Mouse (Mus musculus): ENCODE results near the gene G3bp1. TPM values are rescaled to one million over a fixed set of nuclear protein-coding genes. Genes with fewer than 3 reads are reported as not detected.
A peak's percentile ranks its signal among the peaks of the same experiment; 100 is the strongest.

G3bp1 gene
- polyA plus RNA-seq, 2 experiments: 27.7 to 58.4 TPM

DNA sequence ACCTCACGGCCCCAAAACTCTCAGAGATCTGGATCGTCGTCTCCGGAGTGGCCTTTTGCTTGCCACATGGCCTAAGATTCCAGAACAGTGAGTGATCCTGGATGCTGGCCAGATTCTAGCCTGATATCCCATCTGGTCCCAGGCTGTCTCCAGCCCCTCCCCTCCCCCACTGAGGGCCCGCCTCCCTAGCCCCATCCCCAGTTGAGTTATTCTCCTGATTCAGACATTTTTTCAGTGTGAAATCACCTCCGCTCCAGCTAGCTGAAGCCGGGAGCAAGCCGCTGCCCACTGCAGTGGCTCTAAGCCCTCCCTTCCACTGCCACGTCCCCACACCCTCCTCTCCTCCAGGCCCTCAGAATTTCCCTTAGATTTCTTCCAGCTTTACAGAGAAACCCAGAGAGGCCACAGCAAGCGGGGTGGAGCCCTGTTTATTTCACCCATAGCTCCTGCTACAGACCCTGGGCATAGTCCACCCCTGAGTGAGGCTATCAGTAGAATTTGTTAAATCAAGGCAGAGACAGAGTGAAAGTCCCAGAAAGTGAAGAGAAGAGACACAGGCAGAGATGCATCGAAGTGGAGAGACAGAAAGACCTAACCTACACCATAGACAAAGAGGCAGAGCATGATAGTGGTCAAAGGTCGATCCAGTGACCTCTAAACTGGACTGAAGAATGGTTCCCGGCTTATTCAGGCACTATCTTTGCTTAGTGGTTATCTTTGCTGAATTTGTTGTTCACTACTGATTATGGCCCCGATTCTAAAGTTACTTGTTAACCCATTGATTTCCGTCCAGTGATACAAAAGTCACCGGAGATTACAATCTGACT is 41.1 kb upstream of the G3bp1 start:
- H3K9ac ChIP-seq (replicated peaks): no peak overlapping the region
- no peaks in the 10 kb centered on the region for H3K27me3 ChIP-seq (ENCODE audit: control insufficient read depth, insufficient read depth, low read length)
- H3K4me2 ChIP-seq (ENCODE audit: low read depth): no peak overlapping the region
- H3K4me3 ChIP-seq (ENCODE audit: insufficient read depth in 1 of 2, low read depth in 2 of 2, low read length in 2 of 2): no peak overlapping the region
- ATAC-seq (ENCODE audit: insufficient read depth) (peak; percentile 52; the same call in 1 of the 2 replicates), DNase-seq (ENCODE audit: low read depth in 3 of 3, low spot score in 3 of 3) (no peak)
- peak overlapping the region; percentile 3; the same call in 1 of the 2 replicates for H3K27ac ChIP-seq
- peaks cover 0 to 12% of the 10 kb centered on the region in 2 experiments; a peak in 2 of 4 replicates for H3K4me1 ChIP-seq (replicated peaks; ENCODE audit: control insufficient read depth in 2 of 2, insufficient read depth in 2 of 2, low read length in 1 of 2)
- no peak for TF ChIP-seq CTCF (IDR thresholded peaks at IDR 0.05; ENCODE audit: low read depth)
- TF ChIP-seq EP300 (IDR thresholded peaks at IDR 0.05; ENCODE audit: low read depth): no peak
- no peaks in the 10 kb centered on the region for H3K36me3 ChIP-seq (replicated peaks; ENCODE audit: control insufficient read depth, insufficient read depth, low read depth)
- WGBS (ENCODE audit: insufficient replicate concordance): 39% methylated on average over 16 of the region's 16 CpGs
- no peaks in the 10 kb centered on the region for H3K9me3 ChIP-seq (ENCODE audit: control insufficient read depth, low read length)

GRCm38 (mm10) chr11:55429973-55430372 is 39.5 kb upstream of the G3bp1 start:
- Histone ChIP-seq H3K4me3 (ENCODE audit: insufficient read depth in 1 of 2, low read depth in 2 of 2, low read length in 2 of 2) (no peak overlapping the region), H3K4me2 (ENCODE audit: low read depth) (no peak overlapping the region), H3K27me3 (ENCODE audit: control insufficient read depth, insufficient read depth, low read length) (no peaks in the 10 kb centered on the region), H3K9me3 (ENCODE audit: control insufficient read depth, low read length) (no peaks in the 10 kb centered on the region), H3K36me3 (replicated peaks; ENCODE audit: control insufficient read depth, insufficient read depth, low read depth) (no peaks in the 10 kb centered on the region), H3K9ac (replicated peaks) (no peak overlapping the region), H3K27ac (no peak overlapping the region), H3K4me1 (replicated peaks; ENCODE audit: control insufficient read depth in 2 of 2, insufficient read depth in 2 of 2, low read length in 1 of 2) (peaks cover 0 to 8% of the 10 kb centered on the region in 2 experiments; a peak in 1 of 4 replicates)
- DNase-seq (ENCODE audit: low read depth in 3 of 3, low spot score in 3 of 3) (no peak), ATAC-seq (ENCODE audit: insufficient read depth) (no peak)
- WGBS (ENCODE audit: insufficient replicate concordance): 62% methylated on average over 2 of the region's 2 CpGs
- no peak for TF ChIP-seq CTCF (IDR thresholded peaks at IDR 0.05; ENCODE audit: low read depth)

DNA sequence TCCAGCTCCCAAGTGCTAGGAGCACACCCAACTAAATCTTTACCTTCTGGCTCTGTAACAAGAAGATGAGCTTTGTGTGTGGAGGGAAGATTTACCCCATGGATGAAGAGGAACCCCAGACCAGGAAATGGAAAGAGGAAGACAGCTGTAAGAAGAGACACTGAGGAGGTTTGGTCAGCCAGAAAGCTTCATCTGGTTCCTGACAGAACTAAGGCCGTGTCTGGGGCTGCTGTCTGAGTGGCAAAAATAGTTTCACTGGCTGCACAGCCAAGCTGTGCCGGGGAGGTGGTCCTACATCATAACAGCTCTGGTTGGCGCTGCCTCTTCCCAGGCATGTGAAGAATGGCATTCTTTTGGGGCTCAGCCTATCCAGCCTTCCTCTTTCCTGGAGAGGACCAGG is 36.5 kb upstream of the G3bp1 start:
- Histone ChIP-seq H3K4me1 (replicated peaks; ENCODE audit: control insufficient read depth in 2 of 2, insufficient read depth in 2 of 2, low read length in 1 of 2) (peaks cover 0 to 8% of the 10 kb centered on the region in 2 experiments; a peak in 1 of 4 replicates), H3K4me3 (ENCODE audit: insufficient read depth in 1 of 2, low read depth in 2 of 2, low read length in 2 of 2) (no peak overlapping the region), H3K27ac (no peak overlapping the region), H3K36me3 (replicated peaks; ENCODE audit: control insufficient read depth, insufficient read depth, low read depth) (no peaks in the 10 kb centered on the region), H3K9ac (replicated peaks) (no peak overlapping the region), H3K9me3 (ENCODE audit: control insufficient read depth, low read length) (no peaks in the 10 kb centered on the region), H3K27me3 (ENCODE audit: control insufficient read depth, insufficient read depth, low read length) (no peaks in the 10 kb centered on the region), H3K4me2 (ENCODE audit: low read depth) (no peak overlapping the region)
- ATAC-seq (ENCODE audit: insufficient read depth) (no peak), DNase-seq (ENCODE audit: low read depth in 3 of 3, low spot score in 3 of 3) (no peak)
- WGBS (ENCODE audit: insufficient replicate concordance): 11% methylated on average over 3 of the region's 3 CpGs
- TF ChIP-seq EP300 (IDR thresholded peaks at IDR 0.05; ENCODE audit: low read depth) (no peak), CTCF (IDR thresholded peaks at IDR 0.05; ENCODE audit: low read depth) (no peak)

DNA sequence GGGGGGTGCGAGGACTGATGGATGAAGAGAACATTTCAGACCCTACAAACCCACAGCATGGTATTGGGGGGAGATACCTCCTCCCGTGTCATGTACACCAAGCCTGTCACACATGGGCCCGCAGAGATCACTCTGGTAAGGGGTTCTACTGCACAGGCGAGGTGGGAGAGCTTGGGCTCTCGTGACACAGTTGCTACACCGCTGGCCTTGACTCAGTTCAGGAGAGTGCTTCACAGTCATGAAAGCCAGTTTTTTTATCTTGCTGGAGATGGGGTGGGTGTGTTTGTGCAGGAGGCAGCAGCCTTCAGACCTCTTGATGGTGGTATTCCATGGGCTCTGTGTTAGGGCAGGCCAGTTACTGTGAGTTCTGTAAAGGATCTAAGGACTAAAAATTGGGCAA is 33.4 kb upstream of the G3bp1 start:
- WGBS (ENCODE audit: insufficient replicate concordance): 66% methylated on average over 6 of the region's 6 CpGs
- H3K4me3 ChIP-seq (ENCODE audit: insufficient read depth in 1 of 2, low read depth in 2 of 2, low read length in 2 of 2): no peak overlapping the region
- no peaks in the 10 kb centered on the region for H3K27me3 ChIP-seq (ENCODE audit: control insufficient read depth, insufficient read depth, low read length)
- no peaks in the 10 kb centered on the region for H3K9me3 ChIP-seq (ENCODE audit: control insufficient read depth, low read length)
- H3K4me2 ChIP-seq (ENCODE audit: low read depth): no peak overlapping the region
- DNase-seq (ENCODE audit: low read depth in 3 of 3, low spot score in 3 of 3): no peak
- no peak overlapping the region for H3K27ac ChIP-seq
- no peaks in the 10 kb centered on the region for H3K4me1 ChIP-seq (replicated peaks; ENCODE audit: control insufficient read depth in 2 of 2, insufficient read depth in 2 of 2, low read length in 1 of 2)
- TF ChIP-seq CTCF (IDR thresholded peaks at IDR 0.05; ENCODE audit: low read depth) (no peak), EP300 (IDR thresholded peaks at IDR 0.05; ENCODE audit: low read depth) (no peak)
- no peaks in the 10 kb centered on the region for H3K36me3 ChIP-seq (replicated peaks; ENCODE audit: control insufficient read depth, insufficient read depth, low read depth)
- no peak overlapping the region for H3K9ac ChIP-seq (replicated peaks)
- no peak for ATAC-seq (ENCODE audit: insufficient read depth)

GRCm38 (mm10) chr11:55438031-55438430 is 31.5 kb upstream of the G3bp1 start:
- no peak overlapping the region for H3K4me2 ChIP-seq (ENCODE audit: low read depth)
- H3K27ac ChIP-seq: no peak overlapping the region
- H3K9me3 ChIP-seq (ENCODE audit: control insufficient read depth, low read length): no peaks in the 10 kb centered on the region
- no peaks in the 10 kb centered on the region for H3K27me3 ChIP-seq (ENCODE audit: control insufficient read depth, insufficient read depth, low read length)
- 42% methylated on average over 4 of the region's 4 CpGs for WGBS (ENCODE audit: insufficient replicate concordance)
- H3K36me3 ChIP-seq (replicated peaks; ENCODE audit: control insufficient read depth, insufficient read depth, low read depth): no peaks in the 10 kb centered on the region
- TF ChIP-seq CTCF (IDR thresholded peaks at IDR 0.05; ENCODE audit: low read depth) (no peak), EP300 (IDR thresholded peaks at IDR 0.05; ENCODE audit: low read depth) (no peak)
- no peak overlapping the region for H3K4me3 ChIP-seq (ENCODE audit: insufficient read depth in 1 of 2, low read depth in 2 of 2, low read length in 2 of 2)
- no peaks in the 10 kb centered on the region for H3K4me1 ChIP-seq (replicated peaks; ENCODE audit: control insufficient read depth in 2 of 2, insufficient read depth in 2 of 2, low read length in 1 of 2)
- ATAC-seq (ENCODE audit: insufficient read depth) (no peak), DNase-seq (ENCODE audit: low read depth in 3 of 3, low spot score in 3 of 3) (no peak)
- no peak overlapping the region for H3K9ac ChIP-seq (replicated peaks)

Data from liver, embryonic 14.5 days (tissue).